Mouse (Mus musculus): ENCODE data around the gene Eif4b. TPM values are rescaled to one million over a fixed set of nuclear protein-coding genes. Genes with fewer than 3 reads are reported as not detected.

Eif4b gene
- total RNA-seq, 2 experiments from 2014 or later, result 179 to 184 TPM

- no peak for DNase-seq (ENCODE audit: low spot score in 2 of 2)
Measured at GRCm38 (mm10) chr15:102114651-102115260, 41.2 kb downstream of the Eif4b start.

GRCm38 (mm10) chr15:102115731-102116231 is 42.2 kb downstream of the Eif4b start:
- DNase-seq (ENCODE audit: low spot score in 2 of 2), result no peak

- no peak for DNase-seq (ENCODE audit: low spot score in 2 of 2)
Measured at GRCm38 (mm10) chr15:102116753-102117415, 43.3 kb downstream of the Eif4b start.

GRCm38 (mm10) chr15:102117461-102118443 is 44.2 kb downstream of the Eif4b start:
- DNase-seq (ENCODE audit: low spot score in 2 of 2), result no peak

- no peak for DNase-seq (ENCODE audit: low spot score in 2 of 2)
Measured at GRCm38 (mm10) chr15:102118591-102118990, 45.0 kb downstream of the Eif4b start.

- DNase-seq (ENCODE audit: low spot score in 2 of 2), result no peak
Measured at GRCm38 (mm10) chr15:102119121-102119830, 45.7 kb downstream of the Eif4b start.

GRCm38 (mm10) chr15:102119831-102120170 is 46.2 kb downstream of the Eif4b start:
- no peak for DNase-seq (ENCODE audit: low spot score in 2 of 2)

GRCm38 (mm10) chr15:102120530-102120929 is 47.0 kb downstream of the Eif4b start:
- no peak for DNase-seq (ENCODE audit: low spot score in 2 of 2)

GRCm38 (mm10) chr15:102126303-102126702 is 52.7 kb downstream of the Eif4b start:
- no peak for DNase-seq (ENCODE audit: low spot score in 2 of 2)

GRCm38 (mm10) chr15:102133314-102133713 is 59.7 kb downstream of the Eif4b start:
- DNase-seq (ENCODE audit: low spot score in 2 of 2), result no peak

GRCm38 (mm10) chr15:102134709-102135108 is 61.1 kb downstream of the Eif4b start:
- no peak for DNase-seq (ENCODE audit: low spot score in 2 of 2)

- DNase-seq (ENCODE audit: low spot score in 2 of 2), result no peak
Measured at GRCm38 (mm10) chr15:102135522-102136128, 62.1 kb downstream of the Eif4b start.

GRCm38 (mm10) chr15:102136129-102136758 is 62.7 kb downstream of the Eif4b start, which contains the start of gene Spryd3:
Gene Spryd3, minus strand, starts transcription at chr15:102136234.
- peak; percentile 98 to 99 for DNase-seq (ENCODE audit: low spot score in 2 of 2)

- no peak for DNase-seq (ENCODE audit: low spot score in 2 of 2)
Measured at GRCm38 (mm10) chr15:102141120-102141519, 67.5 kb downstream of the Eif4b start.

GRCm38 (mm10) chr15:102142914-102143912 is 69.6 kb downstream of the Eif4b start:
- no peak for DNase-seq (ENCODE audit: low spot score in 2 of 2)

- DNase-seq (ENCODE audit: low spot score in 2 of 2), result no peak
Measured at GRCm38 (mm10) chr15:102144274-102144711, 70.7 kb downstream of the Eif4b start, which contains the start of gene Igfbp6. Gene Igfbp6, plus strand, starts transcription at chr15:102144362.

GRCm38 (mm10) chr15:102144726-102145125 is 71.2 kb downstream of the Eif4b start:
- DNase-seq (ENCODE audit: low spot score in 2 of 2), result no peak

- no peak for DNase-seq (ENCODE audit: low spot score in 2 of 2)
Measured at GRCm38 (mm10) chr15:102145330-102145729, 71.8 kb downstream of the Eif4b start.

GRCm38 (mm10) chr15:102146089-102146488 is 72.5 kb downstream of the Eif4b start:
- DNase-seq (ENCODE audit: low spot score in 2 of 2), result no peak
